Mouse (Mus musculus) heart, embryonic 13.5 days (tissue): Measurements from ENCODE around the gene Hs1bp3. TPM values are rescaled to one million over a fixed set of nuclear protein-coding genes. Genes with fewer than 3 reads are reported as not detected.
A peak's percentile ranks its signal among the peaks of the same experiment; 100 is the strongest.

ENCODE experiments used
- ATAC-seq: fragments of 200-750 bp; cut with Nextera tagmentation; 2 replicates; pipeline ENCODE4 v1.8.0; 2017; ENCODE audit warnings: moderate TSS enrichment; ENCODE audit not compliant: insufficient number of reproducible peaks, low FRiP score, low TSS enrichment; ENCODE audit errors: extremely low read depth
- H3K27ac ChIP-seq: fragments of 300-500 bp; sonication (generic); replicated peaks from 2 replicates; pipeline ENCODE4 v1.5.1; 2015; ENCODE audit warnings: moderate library complexity, mild to moderate bottlenecking, inconsistent platforms
- H3K27me3 ChIP-seq: fragments of 300-500 bp; sonication (generic); replicated peaks from 2 replicates; pipeline ENCODE4 v1.6.1; 2015; ENCODE audit warnings: mild to moderate bottlenecking, inconsistent platforms
- H3K36me3 ChIP-seq: fragments of 300-500 bp; sonication (generic); 2 replicates; pipeline ENCODE4 v1.6.1; 2015; ENCODE audit warnings: mild to moderate bottlenecking, inconsistent platforms
- H3K4me1 ChIP-seq: fragments of 300-500 bp; sonication (generic); 2 replicates; pipeline ENCODE4 v1.6.1; 2015; ENCODE audit warnings: inconsistent platforms
- H3K4me2 ChIP-seq: fragments of 300-500 bp; sonication (generic); 2 replicates; pipeline ENCODE4 v1.6.1; 2015; ENCODE audit warnings: inconsistent platforms, mild to moderate bottlenecking, moderate library complexity
- H3K4me3 ChIP-seq: fragments of 300-500 bp; sonication (generic); 2 replicates; pipeline ENCODE4 v1.5.1; 2015; ENCODE audit warnings: moderate library complexity, mild to moderate bottlenecking, inconsistent platforms
- H3K9ac ChIP-seq: fragments of 300-500 bp; sonication (generic); 2 replicates; pipeline ENCODE4 v1.6.1; 2015; ENCODE audit warnings: inconsistent platforms, mild to moderate bottlenecking, moderate library complexity
- H3K9me3 ChIP-seq: fragments of 300-500 bp; sonication (generic); 2 replicates; pipeline ENCODE4 v1.6.1; 2016; ENCODE audit warnings: inconsistent platforms
- WGBS: fragments of 180-500 bp; shearing (Covaris S2); methylation state at CpG from one replicate; pipeline ENCODE4 v1.1.7; 2015; ENCODE audit warnings: mixed read lengths; 5-methylcytosine and 5-hydroxymethylcytosine counted together
- polyA plus RNA-seq: library from polyadenylated mRNA; unstranded; fragments of >200 nt; fragmentation: Nextera tagmentation; extraction: Ambion mirVana; gene quantifications from 2 replicates; pipeline ENCODE4 v1.2.1, GENCODE M21; 2015

Hs1bp3 gene
- polyA plus RNA-seq, 1 experiment from 2014 or later, result 14.3 TPM

DNA sequence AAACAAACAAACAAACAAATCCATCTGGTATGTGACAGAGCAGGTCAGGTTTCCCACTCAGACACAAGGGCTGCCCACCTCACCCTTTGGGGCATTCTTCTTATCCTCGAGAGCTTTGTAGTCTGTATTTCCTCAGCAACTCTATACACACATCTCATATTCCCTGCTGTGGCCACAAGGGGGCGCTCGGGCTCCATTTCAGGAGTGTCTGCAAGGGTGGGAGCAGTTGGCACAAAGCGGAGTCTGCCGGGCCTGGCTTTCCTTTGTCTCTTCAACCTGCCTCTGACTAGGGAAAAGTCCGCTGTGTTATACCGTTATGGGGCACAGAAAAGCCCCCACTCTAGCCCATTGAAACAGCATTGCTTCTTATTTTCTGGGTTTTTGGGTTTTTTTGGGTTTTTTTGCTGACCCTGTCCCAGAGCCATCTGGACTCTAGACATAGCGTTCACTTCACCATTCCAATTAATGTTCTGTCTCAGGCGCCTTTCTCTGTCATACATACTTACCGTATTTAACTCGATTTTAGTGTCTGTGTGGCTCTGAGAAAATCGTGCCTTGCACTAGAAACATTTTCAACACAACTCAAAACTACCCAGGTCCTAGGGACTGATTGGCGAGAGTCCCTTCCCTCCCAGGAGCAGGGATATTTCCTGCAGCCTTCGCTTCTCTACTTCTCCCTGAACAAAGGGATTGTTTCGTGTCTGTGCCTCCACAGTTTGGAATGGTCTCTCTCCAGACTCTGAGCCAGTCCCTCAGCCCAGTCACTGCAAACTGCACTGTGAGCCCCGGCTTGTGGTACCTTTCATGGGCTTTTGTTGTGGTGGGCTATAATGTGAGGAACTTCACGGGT is 13.8 kb downstream of the Hs1bp3 start:
- Histone ChIP-seq H3K27ac (peak overlapping the region; percentile 41; the same call in 1 of the 2 replicates), H3K9me3 (no peaks in the 10 kb centered on the region), H3K27me3 (no peaks in the 10 kb centered on the region), H3K9ac (peak overlapping the region; percentile 55), H3K4me3 (no peak overlapping the region), H3K4me2 (no peak overlapping the region), H3K4me1 (peaks cover 24% of the 10 kb centered on the region), H3K36me3 (peaks cover 69% of the 10 kb centered on the region)
- WGBS, result 39% methylated on average over 17 of the region's 17 CpGs
- peak; percentile 12; the same call in 1 of the 2 replicates for ATAC-seq

DNA sequence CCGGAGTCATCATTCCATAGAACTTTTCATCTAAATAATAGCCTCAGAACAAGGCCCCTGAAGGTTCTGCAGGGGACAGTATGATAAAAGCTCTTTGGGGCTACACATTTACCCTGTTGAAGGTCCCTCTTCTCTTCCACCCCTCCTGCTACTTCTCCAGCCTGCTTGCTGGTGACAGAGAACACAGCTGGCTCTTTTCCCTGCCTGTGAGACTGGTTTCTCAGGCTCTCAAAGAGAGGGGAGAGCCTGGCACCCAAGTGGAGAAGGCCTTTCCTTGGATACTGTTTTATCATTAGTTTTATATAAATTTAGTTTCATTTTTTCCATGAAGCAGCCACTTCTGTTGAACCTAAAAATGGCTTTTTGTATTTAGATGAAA is 14.4 kb downstream of the Hs1bp3 start:
- H3K4me1 ChIP-seq, result peaks cover 28% of the 10 kb centered on the region
- peak overlapping the region; percentile 55; the same call in 1 of the 2 replicates for H3K9ac ChIP-seq
- no peak overlapping the region for H3K4me2 ChIP-seq
- H3K27ac ChIP-seq, result peak overlapping the region; percentile 41; the same call in 1 of the 2 replicates
- peaks cover 63% of the 10 kb centered on the region for H3K36me3 ChIP-seq
- no peak overlapping the region for H3K4me3 ChIP-seq
- no peak for ATAC-seq
- 96% methylated on average over 1 of the region's 1 CpGs for WGBS
- no peaks in the 10 kb centered on the region for H3K9me3 ChIP-seq
- H3K27me3 ChIP-seq, result no peaks in the 10 kb centered on the region

DNA sequence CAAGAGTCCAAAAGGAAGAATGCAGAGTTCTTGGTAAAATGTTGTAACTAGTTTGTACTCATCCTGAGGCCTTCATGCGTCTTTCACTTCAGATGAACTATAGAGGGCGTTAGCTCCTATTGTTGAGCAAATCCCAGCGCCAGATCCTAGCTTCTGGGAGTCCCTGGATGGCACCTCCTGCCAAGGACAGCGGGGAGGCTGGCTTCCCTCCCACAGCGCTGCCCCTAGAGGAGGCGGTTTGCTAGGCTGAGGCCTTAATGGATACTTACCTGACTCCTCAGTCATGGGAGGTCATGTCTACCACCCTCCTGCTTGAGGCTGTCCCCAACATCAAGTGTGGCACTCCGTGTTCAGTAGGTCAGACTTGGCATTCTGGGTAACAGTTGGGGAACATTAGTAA is 16.0 kb downstream of the Hs1bp3 start:
- Histone ChIP-seq H3K9ac (no peak overlapping the region), H3K4me2 (no peak overlapping the region), H3K27ac (no peak overlapping the region), H3K4me3 (no peak overlapping the region), H3K9me3 (no peaks in the 10 kb centered on the region), H3K4me1 (peaks cover 40% of the 10 kb centered on the region), H3K36me3 (peaks cover 53% of the 10 kb centered on the region), H3K27me3 (no peaks in the 10 kb centered on the region)
- ATAC-seq, result no peak
- WGBS, result 83% methylated on average over 7 of the region's 7 CpGs

DNA sequence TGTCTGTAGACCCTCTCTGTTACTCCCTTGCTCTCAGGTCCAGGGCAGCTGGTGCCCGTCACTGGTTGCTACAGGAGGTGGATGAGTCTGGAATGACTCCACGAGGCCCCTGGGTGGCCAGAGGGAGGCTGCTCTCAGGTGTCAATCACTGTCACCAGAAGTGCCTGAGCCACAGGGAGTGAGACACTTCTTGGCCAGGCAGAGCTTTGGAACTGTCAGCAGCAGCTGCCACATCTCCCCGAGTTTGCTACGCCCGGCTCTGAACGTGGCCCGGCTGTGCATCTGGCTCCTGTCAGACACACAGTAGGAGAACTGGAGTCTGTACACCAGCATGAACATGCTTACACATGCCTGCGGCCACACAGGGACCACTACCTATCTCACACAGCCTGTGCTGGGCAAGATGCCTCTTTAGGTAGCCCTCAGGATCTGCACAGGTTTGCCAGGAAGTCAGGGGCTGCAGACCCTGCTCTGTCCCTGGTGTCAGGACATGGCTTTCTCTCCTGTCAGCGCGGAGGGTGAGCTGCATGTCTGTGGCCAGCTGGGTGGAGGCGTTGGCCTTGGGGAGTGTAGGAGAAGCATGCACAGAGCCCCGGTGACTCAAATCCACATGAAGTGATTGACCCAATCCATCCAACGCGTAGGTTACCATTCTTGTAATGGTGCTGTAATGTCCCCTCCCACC is 18.4 kb downstream of the Hs1bp3 start:
- Histone ChIP-seq H3K4me2 (no peak overlapping the region), H3K4me3 (no peak overlapping the region), H3K27ac (peak overlapping the region; percentile 61), H3K9ac (peak overlapping the region; percentile 19; the same call in 1 of the 2 replicates), H3K27me3 (no peaks in the 10 kb centered on the region), H3K9me3 (no peaks in the 10 kb centered on the region), H3K4me1 (peaks cover 45% of the 10 kb centered on the region), H3K36me3 (peaks cover 47% of the 10 kb centered on the region)
- WGBS, result 28% methylated on average over 14 of the region's 14 CpGs
- peak; percentile 38; the same call in 1 of the 2 replicates for ATAC-seq

DNA sequence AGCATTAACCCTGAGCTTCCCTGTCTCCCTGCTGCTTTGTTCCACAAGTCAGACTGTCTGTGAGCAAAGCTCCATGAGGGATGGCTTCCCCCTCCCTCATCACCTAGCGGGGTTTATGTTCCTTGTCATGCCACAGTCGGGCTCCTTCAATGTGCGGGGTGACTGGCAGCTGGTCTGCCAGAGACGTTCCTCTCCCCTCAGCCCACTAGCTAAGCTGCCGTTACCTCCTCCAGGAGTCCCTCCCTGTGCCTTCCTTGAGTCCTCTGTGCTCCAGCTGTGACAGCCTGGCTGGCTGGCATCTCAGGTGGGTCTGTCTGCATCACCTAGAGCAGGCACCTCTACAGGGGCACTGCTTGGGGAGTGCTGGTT is 18.9 kb downstream of the Hs1bp3 start:
- Histone ChIP-seq H3K27ac (peak overlapping the region; percentile 61; the same call in 1 of the 2 replicates), H3K9me3 (no peaks in the 10 kb centered on the region), H3K27me3 (no peaks in the 10 kb centered on the region), H3K4me1 (peaks cover 44% of the 10 kb centered on the region), H3K36me3 (peaks cover 52% of the 10 kb centered on the region), H3K4me2 (no peak overlapping the region), H3K9ac (no peak overlapping the region), H3K4me3 (no peak overlapping the region)
- 55% methylated on average over 5 of the region's 5 CpGs for WGBS
- no peak for ATAC-seq

- no peak overlapping the region for H3K9ac ChIP-seq
- H3K36me3 ChIP-seq, result peaks cover 53% of the 10 kb centered on the region
- 70% methylated on average over 8 of the region's 8 CpGs for WGBS
- H3K4me2 ChIP-seq, result no peak overlapping the region
- H3K27ac ChIP-seq, result 0 out of 2 replicates have a peak overlapping the region, but pooled peaks have one; percentile 5
- no peak overlapping the region for H3K4me3 ChIP-seq
- no peaks in the 10 kb centered on the region for H3K9me3 ChIP-seq
- no peak for ATAC-seq
- peaks cover 52% of the 10 kb centered on the region for H3K4me1 ChIP-seq
- H3K27me3 ChIP-seq, result no peaks in the 10 kb centered on the region
Measured at GRCm38 (mm10) chr12:8333617-8334016, 20.4 kb downstream of the Hs1bp3 start.

GRCm38 (mm10) chr12:8334261-8334660 is 21.0 kb downstream of the Hs1bp3 start:
- H3K27ac ChIP-seq, result 0 out of 2 replicates have a peak overlapping the region, but pooled peaks have one; percentile 3

GRCm38 (mm10) chr12:8335503-8335902 is 22.3 kb downstream of the Hs1bp3 start:
- no peak for ATAC-seq
- no peak overlapping the region for H3K9ac ChIP-seq

More at GRCm38 (mm10) chr12:8334261-8334660, 21.0 kb downstream of the Hs1bp3 start:
- WGBS, result 69% methylated on average over 4 of the region's 4 CpGs
- H3K27me3 ChIP-seq, result no peaks in the 10 kb centered on the region
- peaks cover 59% of the 10 kb centered on the region for H3K4me1 ChIP-seq
- no peaks in the 10 kb centered on the region for H3K9me3 ChIP-seq
- no peak overlapping the region for H3K4me2 ChIP-seq
- no peak overlapping the region for H3K4me3 ChIP-seq
- H3K9ac ChIP-seq, result 0 out of 2 replicates have a peak overlapping the region, but pooled peaks have one; percentile 47
- peaks cover 51% of the 10 kb centered on the region for H3K36me3 ChIP-seq
- ATAC-seq, result no peak

DNA sequence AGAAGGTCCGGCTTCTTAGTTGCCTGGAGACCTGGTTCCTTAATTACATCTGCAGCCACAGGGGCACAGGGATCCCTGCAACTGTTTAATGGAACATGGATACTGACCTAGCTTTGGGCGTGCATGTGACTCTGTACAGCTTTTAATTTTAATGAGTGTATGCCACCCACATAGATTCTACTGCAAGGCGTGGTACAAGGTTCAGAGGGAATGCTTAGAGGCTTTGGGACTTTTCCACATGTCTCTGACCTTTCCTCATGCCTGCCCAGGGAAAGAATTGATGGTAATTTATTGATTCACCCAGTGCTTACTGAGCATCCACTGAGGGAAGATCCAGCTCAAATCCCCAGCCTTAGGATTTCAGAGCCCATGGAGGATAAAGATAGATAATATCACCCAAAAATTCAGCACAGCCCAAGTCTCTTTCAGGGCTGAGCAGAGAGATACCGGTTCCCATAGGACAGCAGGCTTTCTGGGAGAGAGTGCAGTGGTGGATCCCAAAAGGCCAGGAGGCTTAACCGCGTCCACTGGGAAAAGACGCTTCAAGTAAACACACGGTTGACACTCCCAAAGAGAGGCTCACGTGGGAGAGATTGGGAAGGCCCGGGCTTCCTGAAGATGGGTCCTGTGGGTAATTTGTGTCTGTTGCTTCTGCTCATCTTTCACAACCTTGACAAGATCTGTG is 23.5 kb downstream of the Hs1bp3 start:
- 79% methylated on average over 10 of the region's 10 CpGs for WGBS
- no peaks in the 10 kb centered on the region for H3K27me3 ChIP-seq
- no peak for ATAC-seq
- H3K36me3 ChIP-seq, result peaks cover 53% of the 10 kb centered on the region
- H3K4me3 ChIP-seq, result no peak overlapping the region
- H3K9me3 ChIP-seq, result no peaks in the 10 kb centered on the region
- no peak overlapping the region for H3K4me2 ChIP-seq
- no peak overlapping the region for H3K27ac ChIP-seq
- peaks cover 56% of the 10 kb centered on the region for H3K4me1 ChIP-seq
- H3K9ac ChIP-seq, result no peak overlapping the region

More at GRCm38 (mm10) chr12:8335503-8335902, 22.3 kb downstream of the Hs1bp3 start:
- WGBS, result 86% methylated on average over 2 of the region's 2 CpGs
- Histone ChIP-seq H3K36me3 (peaks cover 50% of the 10 kb centered on the region), H3K4me1 (peaks cover 68% of the 10 kb centered on the region), H3K9me3 (no peaks in the 10 kb centered on the region), H3K4me3 (no peak overlapping the region), H3K27me3 (no peaks in the 10 kb centered on the region), H3K4me2 (no peak overlapping the region), H3K27ac (no peak overlapping the region)

DNA sequence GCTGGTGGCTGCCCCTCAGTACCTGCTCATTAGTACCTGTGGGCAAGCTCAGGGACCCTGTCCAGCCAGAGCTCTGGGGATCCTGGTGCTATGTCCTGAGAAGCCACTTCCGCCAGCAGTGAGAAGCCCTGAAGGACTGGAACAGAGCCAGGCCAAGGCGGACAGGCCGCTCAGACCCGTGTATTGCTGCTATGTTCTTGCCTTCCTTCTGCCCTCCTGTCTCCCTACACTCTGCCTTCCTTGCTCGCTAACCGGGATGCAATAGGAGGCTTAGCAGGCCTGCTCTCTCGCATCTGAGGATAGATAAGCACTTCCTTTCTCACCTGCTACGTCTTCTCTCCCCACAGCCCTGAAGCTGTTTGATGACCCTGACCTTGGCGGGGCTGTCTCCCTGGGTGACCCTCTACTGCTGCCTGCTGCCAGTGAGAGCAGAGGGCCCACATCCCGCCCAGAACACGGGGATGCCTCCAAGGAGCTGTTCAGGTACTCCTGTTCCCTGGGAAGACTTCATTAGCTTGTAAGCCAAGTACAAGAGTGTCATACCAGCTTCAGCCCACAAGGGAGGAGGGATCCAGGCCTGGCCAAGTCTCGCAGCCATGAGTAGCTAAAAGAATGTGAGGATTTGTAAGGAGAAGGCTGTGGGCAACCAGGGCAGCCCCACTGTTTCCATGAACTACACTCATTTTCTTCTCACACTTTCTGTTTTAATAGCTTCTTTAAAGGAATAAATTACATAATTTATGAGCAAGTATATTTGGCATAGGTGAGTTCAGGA is 24.2 kb downstream of the Hs1bp3 start:
- Histone ChIP-seq H3K27ac (peak overlapping the region; percentile 75; the same call in 1 of the 2 replicates), H3K36me3 (peaks cover 60% of the 10 kb centered on the region), H3K4me3 (no peak overlapping the region), H3K27me3 (no peaks in the 10 kb centered on the region), H3K9ac (peak overlapping the region; percentile 9; the same call in 1 of the 2 replicates), H3K4me2 (no peak overlapping the region), H3K9me3 (no peaks in the 10 kb centered on the region), H3K4me1 (peaks cover 50% of the 10 kb centered on the region)
- WGBS, result 43% methylated on average over 12 of the region's 12 CpGs
- ATAC-seq, result no peak
